Mouse (Mus musculus) stomach, postnatal 0 days (tissue): ENCODE data around the gene Kif19a.

Experiments
- CTCF ChIP-seq: IDR thresholded peaks from 2 replicates; pipeline ENCODE4 v1.5.1; 2016; ENCODE audit warnings: antibody characterized with exemption, low read depth, mild to moderate bottlenecking, moderate library complexity
- EP300 ChIP-seq: optimal IDR thresholded peaks from 2 replicates; pipeline ENCODE3; 2016; ENCODE audit warnings: antibody characterized with exemption

GRCm38 (mm10) chr11:114722438-114722837 is 42.8 kb upstream of the Kif19a start:
- no peak for TF ChIP-seq CTCF
- no peak for TF ChIP-seq EP300
